Mouse (Mus musculus): ENCODE data around the gene Mxi1.
A peak's percentile ranks its signal among the peaks of the same experiment; 100 is the strongest.

Gene Mxi1

DNA sequence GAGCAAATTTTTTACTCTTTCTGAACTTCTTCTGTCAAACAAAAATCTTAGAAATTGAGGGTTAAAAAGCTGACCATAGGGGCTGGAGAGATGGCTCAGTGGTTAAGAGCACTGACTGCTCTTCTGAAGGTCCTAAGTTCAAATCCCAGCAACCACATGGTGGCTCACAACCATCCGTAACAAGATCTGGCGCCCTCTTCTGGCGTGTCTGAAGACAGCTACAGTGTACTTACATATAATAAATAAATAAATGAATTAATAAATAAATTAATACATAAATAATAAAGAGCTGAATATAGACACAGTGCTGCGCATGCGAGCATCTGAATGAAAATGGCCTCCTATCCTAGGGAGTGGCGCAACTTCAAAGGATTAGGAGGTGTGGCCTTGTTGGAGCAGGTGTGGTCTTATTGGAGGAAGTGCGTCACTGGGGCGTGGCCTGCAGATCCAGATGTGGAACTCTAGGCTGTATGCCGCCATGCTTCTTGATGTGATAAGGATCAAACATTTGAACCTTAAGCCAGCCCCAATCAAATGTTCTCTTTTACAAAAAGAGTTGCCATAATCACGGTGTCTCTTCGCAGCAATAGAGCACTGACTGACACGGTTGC lies 12.2 kb downstream of the Mxi1 start:
- no peak for DNase-seq (ENCODE audit: low read depth, low spot score)

- DNase-seq (ENCODE audit: low read depth, low spot score), result no peak
These were observed 14.5 kb downstream of the Mxi1 start for GRCm38 (mm10) chr19:53324866-53325265.

DNA sequence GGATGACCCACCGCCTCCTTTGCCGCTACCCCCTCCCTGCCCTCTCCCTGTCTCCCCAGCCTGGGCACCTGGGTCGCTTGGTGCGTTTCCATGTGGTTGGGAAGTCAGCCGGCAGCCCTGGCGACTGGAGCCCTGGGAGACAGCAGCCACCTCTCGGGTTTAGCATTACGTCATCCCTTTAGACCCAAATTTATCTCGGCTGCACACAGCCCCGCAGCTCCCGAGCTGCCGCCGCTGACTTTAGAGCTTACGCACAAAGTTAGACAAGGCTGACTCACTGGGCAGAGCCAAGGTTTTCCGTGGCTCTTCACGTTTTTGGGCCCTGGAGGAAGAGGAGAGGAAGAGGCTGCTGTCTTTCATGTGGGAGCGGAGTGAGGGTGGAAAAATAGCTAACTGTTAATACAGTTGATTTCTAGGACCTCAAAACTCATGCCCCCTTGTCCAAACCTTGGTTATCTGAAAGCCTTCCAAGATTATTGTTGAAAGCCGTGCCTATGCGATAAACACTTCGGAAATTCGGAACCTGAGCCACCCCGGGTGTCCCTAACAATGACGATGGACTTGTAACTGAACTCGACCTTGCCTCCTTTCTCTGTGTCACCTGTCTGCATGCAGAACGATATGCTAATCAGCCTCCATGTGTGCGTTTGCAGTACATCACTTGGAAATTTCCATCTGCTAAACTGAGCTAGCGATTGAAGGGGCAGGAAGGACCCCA lies 15.4 kb downstream of the Mxi1 start:
- DNase-seq (ENCODE audit: low read depth, low spot score), result peak; percentile 93

- DNase-seq (ENCODE audit: low read depth, low spot score), result no peak
These were observed 17.8 kb downstream of the Mxi1 start for GRCm38 (mm10) chr19:53328116-53328515.

DNA sequence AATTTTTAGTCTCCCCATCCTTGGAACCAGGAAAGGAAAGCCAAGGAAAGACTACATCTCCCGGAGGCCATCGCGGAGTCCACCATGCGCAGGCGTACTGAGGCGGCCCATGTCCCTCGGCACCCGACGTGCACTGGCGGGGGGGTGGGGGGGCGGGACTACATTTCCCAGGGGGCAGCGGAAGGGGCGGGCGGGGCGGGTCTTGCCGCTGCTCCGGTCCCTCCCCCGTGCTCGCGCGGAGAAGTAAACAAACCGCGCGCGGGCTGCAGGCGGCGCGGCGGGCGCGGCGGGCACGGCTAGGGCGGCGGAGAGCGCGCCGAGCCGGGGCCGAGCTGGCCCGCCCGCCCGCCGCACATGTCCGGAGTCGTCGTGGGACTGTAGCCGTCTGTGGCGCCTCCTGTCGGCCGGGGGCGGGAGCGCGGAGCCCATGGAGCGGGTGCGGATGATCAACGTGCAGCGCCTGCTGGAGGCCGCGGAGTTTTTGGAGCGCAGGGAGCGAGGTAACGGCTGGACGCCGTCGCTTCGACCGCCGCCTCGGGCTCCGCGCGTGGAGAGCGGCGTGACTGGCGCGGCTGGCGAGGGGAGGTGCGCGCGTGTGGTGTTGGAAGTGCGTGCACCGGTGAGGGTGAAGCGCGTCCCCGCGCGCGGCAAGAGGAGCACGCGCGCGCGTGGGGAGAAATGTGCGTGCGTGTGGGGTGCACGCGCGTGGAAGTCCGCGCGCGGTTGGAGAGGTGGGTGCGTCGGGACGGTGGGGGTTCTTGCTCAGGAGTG lies 19.1 kb downstream of the Mxi1 start:
- peak; percentile 87 for DNase-seq (ENCODE audit: low read depth, low spot score)

DNA sequence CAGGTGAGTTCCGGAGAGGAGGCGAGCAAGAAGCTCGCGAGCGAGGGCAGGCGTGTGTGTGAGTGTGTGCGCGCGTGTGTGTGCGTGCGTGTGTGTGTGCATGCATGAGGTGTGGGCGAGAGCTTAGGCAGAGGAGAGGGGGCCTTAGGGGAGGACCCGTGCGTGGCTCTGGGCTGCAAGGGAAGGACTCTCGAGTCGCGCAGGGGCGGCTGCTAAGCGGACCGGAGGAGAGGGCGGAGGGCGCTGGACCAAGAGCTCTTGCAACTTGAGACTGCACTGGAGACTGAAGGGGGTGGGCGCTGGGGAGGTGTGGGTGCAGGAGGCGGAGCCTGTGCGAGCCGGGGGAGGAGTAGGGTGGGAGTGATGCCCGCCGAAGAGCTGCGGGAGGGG lies 19.7 kb downstream of the Mxi1 start:
- no peak for DNase-seq (ENCODE audit: low read depth, low spot score)

GRCm38 (mm10) chr19:53331882-53332500 lies 21.7 kb downstream of the Mxi1 start:
- no peak for DNase-seq (ENCODE audit: low read depth, low spot score)

GRCm38 (mm10) chr19:53333730-53334129 lies 23.4 kb downstream of the Mxi1 start:
- no peak for DNase-seq (ENCODE audit: low read depth, low spot score)

DNA sequence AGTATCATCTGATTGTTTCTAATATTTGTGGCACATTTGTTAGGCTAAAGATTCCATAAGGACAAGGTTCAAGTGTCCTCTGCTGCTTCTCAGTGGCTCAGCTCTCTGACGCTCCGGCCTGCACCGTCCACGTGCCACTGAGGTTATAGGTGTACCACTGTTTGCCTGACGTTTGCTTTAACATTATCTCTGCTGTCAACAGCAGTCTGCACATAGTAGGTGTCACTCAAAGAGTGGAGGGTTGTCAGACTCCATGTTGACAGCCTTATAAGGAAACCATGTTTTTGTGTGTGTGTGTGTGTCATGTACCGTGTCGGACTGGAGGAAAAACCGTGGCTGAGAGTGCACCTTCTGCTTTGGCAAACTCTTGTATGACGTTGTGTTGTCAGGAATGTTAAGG lies 24.9 kb downstream of the Mxi1 start:
- DNase-seq (ENCODE audit: low read depth, low spot score), result no peak

DNA sequence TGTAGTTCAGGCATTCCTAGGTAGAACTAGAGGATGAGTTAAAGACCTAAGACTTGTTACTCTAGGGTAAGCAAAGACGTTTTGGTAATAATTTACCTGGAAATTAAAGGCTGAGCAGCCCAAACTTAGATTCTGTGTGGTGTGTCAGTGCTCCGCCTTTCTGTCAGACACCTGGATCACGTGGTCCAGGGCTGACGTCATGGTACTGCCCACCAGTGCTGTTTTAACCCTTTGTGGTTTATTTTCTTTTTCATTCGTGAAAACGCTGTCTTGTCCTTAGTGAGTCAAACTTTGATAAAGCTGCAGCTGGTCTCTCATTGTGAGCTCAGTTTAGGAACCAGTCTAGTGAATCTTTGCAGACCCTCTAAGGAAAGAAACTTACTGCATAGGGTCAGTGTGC lies 30.1 kb downstream of the Mxi1 start:
- no peak for DNase-seq (ENCODE audit: low read depth, low spot score)

DNA sequence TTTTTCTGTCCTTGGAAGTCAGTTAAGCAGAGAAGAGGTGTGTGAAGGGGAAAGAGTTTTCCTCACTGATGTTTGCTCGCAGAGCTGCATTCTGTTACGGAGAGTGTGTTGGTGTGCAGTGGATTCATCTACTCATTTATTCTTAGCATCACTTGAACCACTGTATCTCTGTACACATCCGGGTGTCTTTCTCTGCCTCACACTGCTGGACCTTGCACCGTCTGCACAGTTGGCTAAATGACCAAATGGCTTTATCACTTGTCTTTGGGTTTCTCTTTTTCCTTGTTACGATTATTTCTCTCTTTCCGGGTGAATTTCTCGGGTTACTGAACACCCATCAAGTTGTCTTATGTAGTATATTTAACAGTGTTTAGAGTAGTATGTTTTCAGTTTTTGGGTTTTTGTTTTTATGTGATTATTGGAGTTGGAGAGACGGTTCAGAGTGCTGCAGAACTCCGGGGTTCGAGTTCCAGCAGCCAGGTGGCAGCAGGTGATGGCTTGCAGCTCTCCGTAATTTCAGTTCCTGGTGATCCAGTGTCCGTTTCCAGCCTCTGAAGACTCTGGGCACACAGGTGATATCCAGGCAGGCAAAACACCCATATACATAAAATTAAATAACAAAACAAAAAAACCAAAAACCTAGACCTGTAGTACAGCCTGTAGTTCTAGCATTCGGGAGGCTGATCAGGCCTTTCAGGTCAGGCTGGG lies 33.0 kb downstream of the Mxi1 start:
- DNase-seq (ENCODE audit: low read depth, low spot score), result no peak

DNA sequence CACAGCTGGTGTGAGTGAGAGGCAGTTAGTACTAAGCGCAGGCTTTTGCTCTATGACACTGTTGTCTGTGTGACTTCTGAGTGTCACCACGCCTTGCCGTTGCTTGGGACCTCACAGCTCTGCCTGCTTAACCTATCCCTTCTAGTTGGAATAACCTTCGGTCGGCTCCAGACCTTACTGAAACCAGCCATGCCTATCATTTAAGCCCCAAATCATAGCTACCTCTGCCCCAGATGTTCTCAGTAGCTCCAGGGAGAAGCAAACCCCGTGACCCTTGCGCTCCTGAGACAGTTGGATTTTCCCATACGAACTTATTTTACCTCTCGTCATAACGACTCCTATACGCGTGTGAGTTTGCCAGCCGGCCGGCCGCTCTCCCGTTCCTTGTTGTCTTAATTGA lies 33.7 kb downstream of the Mxi1 start:
- DNase-seq (ENCODE audit: low read depth, low spot score), result no peak

DNA sequence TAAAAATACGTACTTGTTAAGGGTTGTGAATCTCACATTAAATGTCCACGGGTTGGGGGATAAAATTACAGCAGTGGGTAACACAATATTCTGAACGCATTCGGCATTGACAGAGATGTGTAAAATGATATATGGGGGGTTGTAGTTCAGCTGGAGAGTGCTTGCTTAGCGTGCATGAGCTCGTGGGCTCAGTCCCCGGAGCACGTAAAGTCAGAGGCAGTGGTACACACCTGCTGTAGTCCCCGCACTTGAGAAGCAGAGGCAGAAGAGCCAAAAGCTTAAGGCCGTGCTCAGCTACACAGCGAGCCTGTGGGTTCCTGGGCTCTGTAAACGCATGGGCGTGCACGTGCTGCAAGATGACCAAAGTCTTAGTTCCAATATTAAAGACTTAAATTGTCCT lies 35.4 kb downstream of the Mxi1 start:
- DNase-seq (ENCODE audit: low read depth, low spot score), result no peak

DNA sequence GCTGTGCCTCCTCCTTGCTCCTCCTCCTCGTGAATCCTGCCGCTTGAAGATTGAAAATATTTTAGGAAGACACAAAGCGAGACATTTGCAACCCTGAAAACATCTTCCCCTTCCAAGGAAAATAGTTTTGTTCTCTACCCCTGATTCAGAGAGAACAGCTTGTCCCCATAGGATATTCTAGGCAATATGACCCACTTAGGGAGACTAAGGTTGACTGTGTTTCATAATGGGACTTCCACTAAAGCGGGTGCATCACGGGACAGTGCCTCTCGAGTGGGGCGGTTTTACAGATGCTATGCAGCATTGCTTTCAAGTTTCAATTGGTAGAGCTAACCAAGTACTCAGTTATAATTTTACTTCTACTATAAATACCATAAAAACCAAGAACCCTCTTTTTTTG lies 43.5 kb downstream of the Mxi1 start:
- peak; percentile 83 for DNase-seq (ENCODE audit: low read depth, low spot score)

GRCm38 (mm10) chr19:53354271-53355000 lies 44.1 kb downstream of the Mxi1 start:
- no peak for DNase-seq (ENCODE audit: low read depth, low spot score)

- DNase-seq (ENCODE audit: low read depth, low spot score), result peak; percentile 32
These were observed 44.7 kb downstream of the Mxi1 start for GRCm38 (mm10) chr19:53355065-53355464.

DNA sequence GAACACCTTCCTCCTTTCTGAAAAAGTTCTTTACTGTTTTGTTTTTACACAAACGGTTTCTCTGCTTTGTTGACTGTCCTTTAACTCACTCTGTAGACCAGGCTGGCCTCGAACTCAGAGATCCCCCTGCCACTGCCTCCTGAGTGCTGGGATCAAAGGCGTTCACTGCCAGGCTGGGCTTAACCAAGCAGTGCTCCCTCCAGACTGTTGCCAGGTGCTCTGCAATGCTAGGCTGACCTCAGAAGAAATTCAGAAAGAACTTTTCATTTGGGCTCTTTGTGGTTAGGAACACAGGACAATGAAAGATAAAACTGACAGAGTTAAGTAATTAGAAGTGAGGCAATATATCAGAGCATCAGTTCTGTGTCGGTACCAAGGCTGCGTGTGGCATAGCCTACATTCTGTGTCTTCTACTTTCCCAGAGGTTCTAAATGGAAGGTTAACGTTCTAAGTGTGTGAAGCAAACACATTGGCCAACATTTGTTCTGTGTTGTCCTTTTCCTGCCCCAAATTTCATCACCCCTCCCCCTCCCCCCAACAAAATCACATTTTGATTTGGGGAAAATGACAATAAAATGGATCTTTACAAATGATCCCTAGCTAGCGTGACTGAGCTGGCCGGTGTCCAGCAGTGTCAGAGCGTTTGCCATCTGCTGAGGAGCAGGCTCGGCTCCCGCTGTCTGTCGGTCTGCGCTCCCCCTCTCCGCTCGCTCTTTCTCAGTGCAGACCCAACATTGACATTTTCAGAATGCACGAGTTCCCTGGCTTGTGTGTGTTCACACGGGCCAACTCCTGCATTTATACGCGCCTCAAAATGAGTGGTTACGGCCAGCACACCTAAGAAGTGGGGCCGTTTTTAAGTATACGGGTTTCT lies 49.1 kb downstream of the Mxi1 start:
- no peak for DNase-seq (ENCODE audit: low read depth, low spot score)

DNA sequence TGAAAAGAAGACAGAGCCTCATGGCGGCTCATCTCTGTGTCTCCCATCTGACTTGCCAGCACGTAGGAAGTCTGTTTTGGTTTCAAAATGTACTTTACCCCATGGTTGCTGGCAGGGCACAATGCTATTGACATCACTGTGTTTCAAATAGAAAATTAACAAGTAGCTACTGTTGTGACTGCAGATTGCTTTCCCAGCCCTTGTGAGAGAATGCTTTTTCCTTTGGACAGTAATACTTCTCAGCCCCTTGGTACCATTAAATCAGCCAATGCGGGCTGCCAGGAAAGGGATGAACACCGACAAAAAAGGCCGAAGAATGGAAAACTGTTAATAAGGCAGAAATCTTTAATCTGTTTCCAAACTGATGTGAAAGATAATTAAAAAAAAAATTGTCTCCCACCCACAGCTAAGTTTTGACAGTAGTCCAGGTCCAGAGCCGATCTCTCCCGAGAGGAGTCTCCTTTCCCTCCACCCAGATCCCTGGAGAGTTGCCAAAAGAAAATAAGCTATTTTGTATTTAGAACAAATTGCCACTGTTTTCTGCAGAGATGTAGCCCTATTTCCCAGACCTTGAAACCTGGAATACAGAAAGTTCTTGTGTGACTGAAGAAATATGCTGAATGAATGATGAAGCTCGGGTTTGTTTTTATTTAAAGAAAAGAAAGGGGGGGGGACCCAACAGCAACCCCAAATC lies 50.1 kb downstream of the Mxi1 start:
- DNase-seq (ENCODE audit: low read depth, low spot score), result peak; percentile 53

GRCm38 (mm10) chr19:53362967-53363366 lies 52.6 kb downstream of the Mxi1 start:
- no peak for DNase-seq (ENCODE audit: low read depth, low spot score)

All from telencephalon, adult 2 months (tissue).